Mouse (Mus musculus) hindbrain, embryonic 11.5 days (tissue): ENCODE results near the gene Dok4. TPM values are rescaled to one million over a fixed set of nuclear protein-coding genes. Genes with fewer than 3 reads are reported as not detected.

Experiments
- polyA plus RNA-seq: library from polyadenylated mRNA; unstranded; fragments of >200 nt; fragmentation: Nextera tagmentation; extraction: Ambion mirVana; gene quantifications from 2 replicates; pipeline ENCODE4 v1.2.1, GENCODE M21; 2014

The Dok4 gene
- polyA plus RNA-seq, 1 experiment from 2014 or later: 14.7 TPM

Other genes starting within 250 kb of the Dok4 start
- gene Arl2bp, start 209.7 kb downstream of the Dok4 start, polyA plus RNA-seq: 65.2 and 94.5 TPM in 2 replicates
- gene Pllp, start 180.1 kb downstream of the Dok4 start, polyA plus RNA-seq: 0.25 and 0.63 TPM in 2 replicates
- gene Ccl22, start 130.7 kb downstream of the Dok4 start, polyA plus RNA-seq: not detected in 2 replicates
- 9.9 and 10.9 TPM in 2 replicates for gene Cx3cl1, start 104.3 kb downstream of the Dok4 start, polyA plus RNA-seq
- not detected in 2 replicates for gene Ccl17, start 65.9 kb downstream of the Dok4 start, polyA plus RNA-seq
- 52.3 and 55.0 TPM in 2 replicates for gene Coq9, start 38.0 kb downstream of the Dok4 start, polyA plus RNA-seq
- 124 and 145 TPM in 2 replicates for gene Ciapin1, start 38.0 kb downstream of the Dok4 start, polyA plus RNA-seq
- 159 and 165 TPM in 2 replicates for gene Polr2c, start 18.9 kb downstream of the Dok4 start, polyA plus RNA-seq
- gene Ccdc102a, start 41.8 kb upstream of the Dok4 start, polyA plus RNA-seq: 18.5 and 19.2 TPM in 2 replicates
- 0.14 TPM in 2 replicates for gene Adgrg5, start 47.4 kb upstream of the Dok4 start, polyA plus RNA-seq
- 138 and 160 TPM in 2 replicates for gene Adgrg1, start 98.4 kb upstream of the Dok4 start, polyA plus RNA-seq
- gene Adgrg3, start 141.4 kb upstream of the Dok4 start, polyA plus RNA-seq: 2.5 and 4.7 TPM in 2 replicates
- gene Drc7, start 178.8 kb upstream of the Dok4 start, polyA plus RNA-seq: 1.0 and 1.2 TPM in 2 replicates
- gene Katnb1, start 204.9 kb upstream of the Dok4 start, polyA plus RNA-seq: 24.8 and 30.0 TPM in 2 replicates